Mouse (Mus musculus): Measurements from ENCODE around the gene Plekha7. TPM values are rescaled to one million over a fixed set of nuclear protein-coding genes. Genes with fewer than 3 reads are reported as not detected.

The Plekha7 gene
- polyA plus RNA-seq, 1 experiment: 1.3 TPM

DNA sequence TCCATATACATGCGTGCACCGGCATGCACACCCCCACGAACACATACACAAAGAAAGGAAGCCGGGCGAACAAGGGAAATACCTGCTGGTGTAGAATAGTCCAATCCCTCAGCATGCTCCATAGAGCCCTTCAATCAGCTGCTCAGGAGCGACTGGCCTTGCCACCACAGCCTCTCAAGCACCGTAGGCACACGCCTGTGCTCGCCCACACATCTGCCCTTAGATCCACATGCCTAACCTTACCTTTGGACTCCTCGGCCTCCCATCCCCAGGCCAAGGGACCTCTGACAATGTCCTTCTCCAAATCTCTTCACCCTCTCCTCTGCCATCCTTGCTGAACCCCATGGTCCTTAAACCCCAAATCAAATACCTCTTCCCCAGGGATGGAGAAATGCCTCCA, 50.2 kb downstream of the Plekha7 start:
- Histone ChIP-seq H3K9me3 (no peaks in the 10 kb centered on the region), H3K36me3 (replicated peaks; ENCODE audit: low read length) (no peaks in the 10 kb centered on the region), H3K4me1 (0 out of 2 replicates have a peak, but pooled peaks cover 3% of the 10 kb centered on the region), H3K4me3 (replicated peaks) (no peak overlapping the region), H3K27me3 (replicated peaks) (peaks cover 23% of the 10 kb centered on the region)
- no peak for TF ChIP-seq GATA1 (IDR thresholded peaks at IDR 0.05; ENCODE audit: borderline replicate concordance, low read length)

DNA sequence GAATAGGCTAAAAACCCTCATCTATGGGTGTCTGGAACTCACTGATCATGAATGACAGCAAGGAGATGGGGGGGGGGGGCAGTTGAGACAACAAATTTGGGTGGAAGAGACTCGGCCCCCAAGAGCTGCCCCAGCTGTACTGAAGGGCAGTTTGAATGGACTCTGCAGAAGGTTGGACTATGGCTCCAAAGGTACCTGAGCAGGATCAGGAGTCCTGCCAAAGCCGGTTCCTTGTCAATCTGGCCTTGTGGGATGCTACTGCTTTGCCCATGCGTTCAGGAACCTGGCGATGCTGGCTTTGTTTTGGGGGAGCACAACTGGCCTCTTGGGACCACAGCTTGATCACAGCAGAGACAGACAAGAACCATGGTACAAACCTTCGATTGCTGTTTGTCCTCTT, 52.5 kb downstream of the Plekha7 start:
- Histone ChIP-seq H3K9me3 (no peaks in the 10 kb centered on the region), H3K27me3 (replicated peaks) (peaks cover 29% of the 10 kb centered on the region), H3K4me1 (0 out of 2 replicates have a peak, but pooled peaks cover under 1% of the 10 kb centered on the region), H3K4me3 (replicated peaks) (no peak overlapping the region), H3K36me3 (replicated peaks; ENCODE audit: low read length) (no peaks in the 10 kb centered on the region)
- no peak for TF ChIP-seq GATA1 (IDR thresholded peaks at IDR 0.05; ENCODE audit: borderline replicate concordance, low read length)
- no peak for TF ChIP-seq FLI1 (IDR thresholded peaks at IDR 0.05; ENCODE audit: low read length)

DNA sequence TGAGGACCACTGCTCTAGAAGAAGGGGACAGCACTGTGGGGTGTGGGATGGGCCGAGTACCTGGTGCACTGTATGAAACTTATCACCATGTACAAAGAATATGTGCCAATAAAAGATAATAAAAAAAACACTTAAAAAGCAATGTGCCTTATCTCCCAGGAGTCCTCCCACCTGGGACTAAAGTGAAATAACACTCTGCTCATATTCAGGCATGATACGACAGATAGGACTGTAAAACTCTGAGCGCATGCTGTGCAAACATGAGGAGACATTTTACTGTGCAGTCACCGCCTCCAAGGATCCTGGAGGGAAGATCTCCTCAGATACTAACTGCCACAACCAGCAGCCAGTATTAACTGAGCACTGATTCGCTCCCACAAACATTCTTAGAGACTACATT, 53.5 kb downstream of the Plekha7 start:
- H3K27me3 ChIP-seq (replicated peaks): peaks cover 27% of the 10 kb centered on the region
- no peaks in the 10 kb centered on the region for H3K4me1 ChIP-seq
- H3K9me3 ChIP-seq: no peaks in the 10 kb centered on the region
- no peak for TF ChIP-seq FLI1 (IDR thresholded peaks at IDR 0.05; ENCODE audit: low read length)
- no peak for TF ChIP-seq GATA1 (IDR thresholded peaks at IDR 0.05; ENCODE audit: borderline replicate concordance, low read length)
- no peak overlapping the region for H3K4me3 ChIP-seq (replicated peaks)
- H3K36me3 ChIP-seq (replicated peaks; ENCODE audit: low read length): no peaks in the 10 kb centered on the region

DNA sequence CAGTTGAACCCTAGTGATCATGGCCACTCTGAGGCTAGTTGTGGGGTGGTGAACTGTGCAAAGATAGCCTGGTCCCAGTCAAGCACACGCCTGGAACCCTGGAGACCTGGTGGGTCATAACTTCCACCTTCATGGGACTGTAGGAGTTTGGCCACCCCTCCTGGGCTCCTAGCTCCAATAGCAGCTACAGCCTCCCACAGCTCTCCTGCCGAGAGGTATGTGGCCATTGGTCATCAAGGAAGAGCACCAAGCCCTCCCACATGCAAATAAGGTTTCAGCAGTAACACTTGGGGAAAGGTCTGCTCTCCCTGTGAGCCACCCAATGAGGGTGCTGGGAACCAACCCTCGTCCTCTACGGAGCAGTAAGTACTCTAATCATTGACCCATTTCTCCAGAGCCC, 55.7 kb downstream of the Plekha7 start:
- no peaks in the 10 kb centered on the region for H3K9me3 ChIP-seq
- H3K4me3 ChIP-seq (replicated peaks): no peak overlapping the region
- no peaks in the 10 kb centered on the region for H3K36me3 ChIP-seq (replicated peaks; ENCODE audit: low read length)
- peaks cover 25% of the 10 kb centered on the region for H3K27me3 ChIP-seq (replicated peaks)
- H3K4me1 ChIP-seq: no peaks in the 10 kb centered on the region
- TF ChIP-seq FLI1 (IDR thresholded peaks at IDR 0.05; ENCODE audit: low read length) (no peak), GATA1 (IDR thresholded peaks at IDR 0.05; ENCODE audit: borderline replicate concordance, low read length) (no peak)

DNA sequence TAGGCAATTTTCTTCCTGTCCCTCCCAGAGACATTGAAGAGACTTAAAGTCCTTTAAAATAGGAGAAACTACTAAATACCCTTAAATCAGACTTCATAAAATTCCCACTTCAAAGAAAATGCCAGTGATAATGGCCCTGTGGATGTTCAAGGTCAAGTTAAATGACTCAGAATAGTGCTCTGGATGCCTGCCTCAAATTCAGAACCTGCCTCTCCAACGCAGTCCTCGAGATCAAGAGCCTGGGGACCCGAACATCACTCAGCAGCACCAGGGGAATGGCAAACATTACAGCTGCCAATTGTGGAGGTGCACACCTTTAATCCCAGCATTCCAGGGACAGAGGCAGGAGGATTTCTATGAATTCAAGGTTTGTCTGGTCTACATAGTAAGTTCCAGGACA, 56.7 kb downstream of the Plekha7 start:
- no peak overlapping the region for H3K4me3 ChIP-seq (replicated peaks)
- H3K27me3 ChIP-seq (replicated peaks): peaks cover 21% of the 10 kb centered on the region
- H3K4me1 ChIP-seq: peaks cover 8% of the 10 kb centered on the region
- no peaks in the 10 kb centered on the region for H3K36me3 ChIP-seq (replicated peaks; ENCODE audit: low read length)
- TF ChIP-seq FLI1 (IDR thresholded peaks at IDR 0.05; ENCODE audit: low read length) (no peak), GATA1 (IDR thresholded peaks at IDR 0.05; ENCODE audit: borderline replicate concordance, low read length) (no peak)
- no peaks in the 10 kb centered on the region for H3K9me3 ChIP-seq

DNA sequence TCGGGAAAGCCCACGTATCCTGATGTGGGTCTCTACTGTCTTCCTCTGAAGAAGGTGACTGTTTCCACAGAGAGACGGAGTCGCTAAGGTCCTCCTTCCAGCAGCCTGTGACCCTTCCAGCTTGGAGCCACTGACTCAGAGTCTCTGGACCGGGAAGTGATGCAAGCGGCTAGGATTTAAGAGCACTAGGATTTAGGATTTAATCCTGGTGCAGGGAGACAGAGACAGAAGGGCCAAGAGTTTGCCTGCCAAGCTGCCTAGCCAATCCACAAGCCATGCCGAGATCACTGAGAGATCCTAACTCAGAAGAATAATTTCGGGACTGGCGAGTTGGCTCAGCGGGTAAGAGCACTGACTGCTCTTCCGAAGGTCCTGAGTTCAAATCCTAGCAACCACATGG, 59.6 kb downstream of the Plekha7 start:
- peaks cover 11% of the 10 kb centered on the region for H3K4me1 ChIP-seq
- H3K27me3 ChIP-seq (replicated peaks): peaks cover 16% of the 10 kb centered on the region
- H3K9me3 ChIP-seq: no peaks in the 10 kb centered on the region
- H3K36me3 ChIP-seq (replicated peaks; ENCODE audit: low read length): no peaks in the 10 kb centered on the region
- H3K4me3 ChIP-seq (replicated peaks): no peak overlapping the region
- no peak for TF ChIP-seq FLI1 (IDR thresholded peaks at IDR 0.05; ENCODE audit: low read length)
- no peak for TF ChIP-seq GATA1 (IDR thresholded peaks at IDR 0.05; ENCODE audit: borderline replicate concordance, low read length)

DNA sequence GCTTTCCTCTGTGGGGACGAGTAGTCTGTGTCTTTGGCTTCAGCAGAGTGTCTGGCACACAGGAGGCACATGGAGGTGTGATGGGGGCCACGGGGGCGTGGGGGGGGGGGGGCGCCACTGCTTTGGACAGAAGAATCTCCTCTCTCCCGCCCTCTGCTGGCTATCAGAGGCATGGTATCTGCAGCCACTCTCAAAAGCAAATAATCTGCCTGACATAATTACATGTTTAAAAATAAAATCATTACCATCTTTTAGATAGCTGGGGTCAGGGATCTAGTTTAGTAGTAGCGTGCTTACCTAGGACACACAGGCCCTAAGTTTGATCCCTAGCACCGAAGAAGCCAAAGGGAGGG, 60.8 kb downstream of the Plekha7 start:
- Histone ChIP-seq H3K4me3 (replicated peaks) (peak overlapping the region; percentile 42), H3K36me3 (replicated peaks; ENCODE audit: low read length) (no peaks in the 10 kb centered on the region), H3K9me3 (no peaks in the 10 kb centered on the region), H3K27me3 (replicated peaks) (peaks cover 13% of the 10 kb centered on the region), H3K4me1 (peaks cover 11% of the 10 kb centered on the region)
- no peak for TF ChIP-seq FLI1 (IDR thresholded peaks at IDR 0.05; ENCODE audit: low read length)
- no peak for TF ChIP-seq GATA1 (IDR thresholded peaks at IDR 0.05; ENCODE audit: borderline replicate concordance, low read length)

DNA sequence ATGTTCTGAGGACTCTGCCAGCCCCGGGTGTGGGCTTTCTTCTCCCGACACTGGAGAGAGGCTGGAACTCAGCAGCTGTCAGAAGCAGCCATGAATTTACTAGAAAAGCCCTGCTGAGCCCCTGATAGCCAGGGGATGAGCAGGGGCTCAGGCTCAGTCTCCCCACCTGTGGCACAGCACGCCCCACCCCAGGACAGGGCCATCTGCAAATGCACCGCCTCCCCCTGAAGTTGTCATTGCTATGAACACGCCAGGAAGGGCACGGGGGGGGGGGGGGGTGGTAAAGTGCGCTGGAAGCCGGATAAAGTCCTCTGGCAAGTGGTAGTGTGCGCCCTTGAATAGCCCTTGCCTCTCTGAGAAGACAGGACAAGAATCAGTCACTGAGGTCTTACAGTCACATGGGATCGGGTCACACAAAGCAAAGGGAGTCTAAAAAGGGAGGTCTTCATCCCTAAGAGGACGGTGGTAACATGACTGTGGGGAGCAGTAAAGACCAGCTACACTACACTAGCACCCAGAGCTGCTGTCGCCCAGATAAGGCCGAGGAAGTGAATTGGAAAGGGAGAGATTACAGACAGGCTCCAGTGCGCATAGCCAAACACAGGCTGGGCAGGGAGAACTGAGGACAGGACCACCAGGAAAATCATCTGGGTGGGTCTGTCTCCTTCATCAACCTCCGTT, 61.3 kb downstream of the Plekha7 start:
- no peak for TF ChIP-seq GATA1 (IDR thresholded peaks at IDR 0.05; ENCODE audit: borderline replicate concordance, low read length)
- Histone ChIP-seq H3K9me3 (no peaks in the 10 kb centered on the region), H3K4me3 (replicated peaks) (peak overlapping the region; percentile 42), H3K27me3 (replicated peaks) (peaks cover 13% of the 10 kb centered on the region), H3K4me1 (peaks cover 11% of the 10 kb centered on the region), H3K36me3 (replicated peaks; ENCODE audit: low read length) (no peaks in the 10 kb centered on the region)

DNA sequence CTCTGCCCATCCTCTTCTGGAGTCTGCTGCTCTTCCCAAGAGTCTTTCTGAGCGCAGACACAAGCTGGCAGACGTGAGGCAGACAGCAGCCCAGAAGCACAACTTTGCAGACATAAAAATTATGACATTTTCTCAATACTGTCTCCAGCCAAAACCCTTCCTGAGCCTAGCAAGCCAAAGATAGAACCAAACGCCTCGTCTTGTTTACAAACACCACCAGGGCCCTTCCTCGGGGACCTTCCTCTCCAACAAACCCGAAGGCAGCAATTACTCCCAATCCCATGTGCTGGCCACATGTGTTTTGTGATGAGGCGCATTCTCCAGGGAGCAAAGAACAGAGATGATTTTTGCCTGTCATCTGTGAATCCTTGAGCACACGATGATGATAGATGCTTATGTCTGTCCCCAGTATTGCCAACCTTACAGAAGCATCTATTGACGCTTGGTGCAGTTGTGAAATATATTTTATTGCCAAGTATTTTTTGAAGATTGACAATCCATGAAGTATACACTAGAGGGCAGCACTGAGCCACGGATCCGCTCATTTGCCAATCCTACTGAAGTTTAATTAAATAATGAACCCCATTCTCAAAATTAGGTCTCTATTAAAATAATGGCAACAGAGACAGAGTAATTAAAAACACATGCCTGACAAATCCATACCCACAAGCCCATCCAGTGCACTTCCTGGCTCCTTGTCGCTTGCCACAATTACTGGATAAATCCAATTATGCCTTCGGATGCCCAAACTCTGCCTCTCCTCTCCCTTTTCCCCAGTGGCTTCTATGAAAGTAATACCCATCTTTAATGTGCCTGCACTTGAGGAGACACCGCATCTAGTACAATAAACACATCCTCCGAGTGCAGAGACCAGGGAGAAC, 62.1 kb downstream of the Plekha7 start:
- H3K9me3 ChIP-seq: no peaks in the 10 kb centered on the region
- H3K36me3 ChIP-seq (replicated peaks; ENCODE audit: low read length): no peaks in the 10 kb centered on the region
- H3K4me3 ChIP-seq (replicated peaks): no peak overlapping the region
- H3K27me3 ChIP-seq (replicated peaks): peaks cover 21% of the 10 kb centered on the region
- TF ChIP-seq FLI1 (IDR thresholded peaks at IDR 0.05; ENCODE audit: low read length) (no peak), GATA1 (IDR thresholded peaks at IDR 0.05; ENCODE audit: borderline replicate concordance, low read length) (no peak)
- H3K4me1 ChIP-seq: peaks cover 11% of the 10 kb centered on the region
